Mouse (Mus musculus): ENCODE data around the gene Ubald2. TPM values are rescaled to one million over a fixed set of nuclear protein-coding genes. Genes with fewer than 3 reads are reported as not detected.
"Not testable (repeated sequence)": the region's sequence is repeated elsewhere in the genome, so short reads cannot be mapped to it uniquely, and the experiment has no call there.

The Ubald2 gene
- polyA plus RNA-seq, 1 experiment from 2014 or later, result 81.9 TPM

GRCm38 (mm10) chr11:116413631-116414022 lies 20.3 kb upstream of the Ubald2 start:
- no peak for DNase-seq (ENCODE audit: low spot score)

- DNase-seq (ENCODE audit: low spot score), result no peak
Measured at GRCm38 (mm10) chr11:116416196-116416943, 17.5 kb upstream of the Ubald2 start.

GRCm38 (mm10) chr11:116417054-116417453 lies 16.8 kb upstream of the Ubald2 start:
- DNase-seq (ENCODE audit: low spot score), result no peak

- DNase-seq (ENCODE audit: low spot score), result peak; percentile 38
Measured at GRCm38 (mm10) chr11:116418194-116418840, 15.6 kb upstream of the Ubald2 start.

GRCm38 (mm10) chr11:116418841-116419462 lies 14.9 kb upstream of the Ubald2 start:
- peak; percentile 46 for DNase-seq (ENCODE audit: low spot score)

- DNase-seq (ENCODE audit: low spot score), result no peak
Measured at GRCm38 (mm10) chr11:116421102-116421501, 12.8 kb upstream of the Ubald2 start.

- no peak for DNase-seq (ENCODE audit: low spot score)
Measured at GRCm38 (mm10) chr11:116422562-116422961, 11.3 kb upstream of the Ubald2 start.

GRCm38 (mm10) chr11:116423214-116423613 lies 10.7 kb upstream of the Ubald2 start:
- DNase-seq (ENCODE audit: low spot score), result no peak

GRCm38 (mm10) chr11:116423782-116424620 lies 9.9 kb upstream of the Ubald2 start:
- peak; percentile 25 for DNase-seq (ENCODE audit: low spot score)

- no peak for DNase-seq (ENCODE audit: low spot score)
Measured at GRCm38 (mm10) chr11:116424621-116425407, 9.1 kb upstream of the Ubald2 start.

- not testable (repeated sequence) for DNase-seq (ENCODE audit: low spot score)
Measured at GRCm38 (mm10) chr11:116426328-116426727, 7.6 kb upstream of the Ubald2 start.

- DNase-seq (ENCODE audit: low spot score), result no peak
Measured at GRCm38 (mm10) chr11:116426852-116427575, 6.9 kb upstream of the Ubald2 start.

- DNase-seq (ENCODE audit: low spot score), result no peak
Measured at GRCm38 (mm10) chr11:116428872-116429859, 4.7 kb upstream of the Ubald2 start.

GRCm38 (mm10) chr11:116429862-116430613 lies 3.9 kb upstream of the Ubald2 start:
- no peak for DNase-seq (ENCODE audit: low spot score)

GRCm38 (mm10) chr11:116430723-116431427 lies 3.0 kb upstream of the Ubald2 start:
- no peak for DNase-seq (ENCODE audit: low spot score)

GRCm38 (mm10) chr11:116431428-116432077 lies 2.3 kb upstream of the Ubald2 start:
- DNase-seq (ENCODE audit: low spot score), result no peak

GRCm38 (mm10) chr11:116432127-116432526 lies 1.8 kb upstream of the Ubald2 start:
- DNase-seq (ENCODE audit: low spot score), result no peak

Measured in thymus, postnatal 0 days (tissue).